Mouse (Mus musculus) stomach, embryonic 14.5 days (tissue): ENCODE data around the gene Atg16l1. TPM values are rescaled to one million over a fixed set of nuclear protein-coding genes. Genes with fewer than 3 reads are reported as not detected.
"Not testable (repeated sequence)": the region's sequence is repeated elsewhere in the genome, so short reads cannot be mapped to it uniquely, and the experiment has no call there.

Experiments
- ATAC-seq: fragments of 200-750 bp; cut with Nextera tagmentation; 2 replicates; pipeline ENCODE4 v1.8.0; 2017; ENCODE audit warnings: low read depth, moderate TSS enrichment; ENCODE audit not compliant: insufficient number of reproducible peaks, insufficient read depth, low FRiP score
- H3K27ac ChIP-seq: fragments of 300-500 bp; sonication (generic); 2 replicates; pipeline ENCODE4 v1.5.1; 2014; ENCODE audit warnings: mild to moderate bottlenecking, low read length, moderate library complexity, mixed read lengths
- H3K27me3 ChIP-seq: fragments of 300-500 bp; sonication (generic); 2 replicates; pipeline ENCODE4 v1.6.1; 2014; ENCODE audit warnings: low read length, control low read depth, mixed read lengths; ENCODE audit not compliant: control insufficient read depth, insufficient read depth
- H3K36me3 ChIP-seq: fragments of 300-500 bp; sonication (generic); 2 replicates; pipeline ENCODE4 v1.6.1; 2014; ENCODE audit warnings: mild to moderate bottlenecking, control low read depth, low read length, moderate library complexity, mixed read lengths; ENCODE audit not compliant: control insufficient read depth, insufficient read depth
- H3K4me1 ChIP-seq: fragments of 300-500 bp; sonication (generic); 2 replicates; pipeline ENCODE4 v1.6.1; 2014; ENCODE audit warnings: low read length, control low read depth, mixed read lengths; ENCODE audit not compliant: control insufficient read depth, insufficient read depth
- H3K4me2 ChIP-seq: fragments of 300-500 bp; sonication (generic); replicated peaks from 2 replicates; pipeline ENCODE4 v1.6.1; 2014; ENCODE audit warnings: low read depth, low read length, control low read depth
- H3K4me3 ChIP-seq: fragments of 300-500 bp; sonication (generic); 2 replicates; pipeline ENCODE4 v1.5.1; 2014; ENCODE audit warnings: low read depth, low read length, control low read depth
- H3K9ac ChIP-seq: fragments of 300-500 bp; sonication (generic); replicated peaks from 2 replicates; pipeline ENCODE4 v1.6.1; 2014; ENCODE audit warnings: low read depth, mild to moderate bottlenecking, control low read depth, low read length, moderate library complexity, mixed read lengths
- H3K9me3 ChIP-seq: fragments of 300-500 bp; sonication (generic); 2 replicates; pipeline ENCODE4 v1.6.1; 2016; ENCODE audit warnings: low read depth, low read length, control low read depth; ENCODE audit not compliant: control insufficient read depth
- WGBS: fragments of 180-500 bp; shearing (Covaris S2); extraction: QIAGEN DNeasy Blood & Tissue Kit; methylation state at CpG from one replicate; pipeline ENCODE4 v1.1.7; 2014; 5-methylcytosine and 5-hydroxymethylcytosine counted together
- polyA plus RNA-seq: library from polyadenylated mRNA; unstranded; fragments of >200 nt; fragmentation: Nextera tagmentation; extraction: Ambion mirVana; gene quantifications from 2 replicates; pipeline ENCODE4 v1.2.1, GENCODE M21; 2014

The Atg16l1 gene
- polyA plus RNA-seq, 1 experiment from 2014 or later = 36.1 TPM

DNA sequence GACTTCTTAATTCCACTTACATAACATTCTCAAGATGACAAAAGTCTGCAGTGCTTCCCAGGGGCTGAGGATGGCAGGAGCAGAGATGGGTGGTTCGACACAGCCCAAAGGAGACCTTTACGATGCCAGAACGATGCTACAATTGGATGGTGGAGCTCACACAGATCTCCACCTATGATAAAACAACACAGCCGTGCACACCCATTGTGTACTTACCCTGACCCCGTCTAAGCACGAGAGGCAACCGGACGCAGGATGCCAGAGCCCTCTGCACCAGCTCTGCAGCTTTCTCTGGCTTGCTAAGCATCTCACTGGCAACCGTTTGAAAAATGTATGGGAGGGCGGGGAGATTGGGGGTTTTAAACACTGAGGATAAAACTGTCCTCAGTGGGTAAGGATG, 56.4 kb downstream of the Atg16l1 start:
- H3K27ac ChIP-seq = no peak overlapping the region
- H3K9ac ChIP-seq = no peak overlapping the region
- H3K36me3 ChIP-seq = no peaks in the 10 kb centered on the region
- ATAC-seq = no peak
- H3K27me3 ChIP-seq = no peaks in the 10 kb centered on the region
- no peaks in the 10 kb centered on the region for H3K9me3 ChIP-seq
- no peak overlapping the region for H3K4me3 ChIP-seq
- H3K4me1 ChIP-seq = no peaks in the 10 kb centered on the region
- 64% methylated on average over 10 of the region's 10 CpGs for WGBS
- no peak overlapping the region for H3K4me2 ChIP-seq

GRCm38 (mm10) chr1:87813155-87813554, 57.5 kb downstream of the Atg16l1 start:
- Histone ChIP-seq H3K36me3 (no peaks in the 10 kb centered on the region), H3K27ac (no peak overlapping the region), H3K4me1 (no peaks in the 10 kb centered on the region), H3K27me3 (no peaks in the 10 kb centered on the region), H3K4me3 (no peak overlapping the region), H3K9me3 (no peaks in the 10 kb centered on the region), H3K9ac (no peak overlapping the region), H3K4me2 (no peak overlapping the region)
- ATAC-seq = no peak
- 75% methylated on average over 6 of the region's 6 CpGs for WGBS

GRCm38 (mm10) chr1:87813681-87814080, 58.0 kb downstream of the Atg16l1 start:
- no peak overlapping the region for H3K4me2 ChIP-seq
- H3K4me1 ChIP-seq = no peaks in the 10 kb centered on the region
- 69% methylated on average over 7 of the region's 7 CpGs for WGBS

GRCm38 (mm10) chr1:87824420-87824995, 68.8 kb downstream of the Atg16l1 start:
- no peak overlapping the region for H3K4me3 ChIP-seq
- peaks cover 8% of the 10 kb centered on the region for H3K4me1 ChIP-seq
- H3K9me3 ChIP-seq = no peaks in the 10 kb centered on the region
- WGBS = 91% methylated on average over 10 of the region's 10 CpGs
- no peak overlapping the region for H3K27ac ChIP-seq
- H3K36me3 ChIP-seq = no peaks in the 10 kb centered on the region
- H3K9ac ChIP-seq = no peak overlapping the region
- ATAC-seq = no peak
- H3K4me2 ChIP-seq = no peak overlapping the region
- H3K27me3 ChIP-seq = no peaks in the 10 kb centered on the region

More at GRCm38 (mm10) chr1:87813681-87814080, 58.0 kb downstream of the Atg16l1 start:
- Histone ChIP-seq H3K9ac (no peak overlapping the region), H3K36me3 (no peaks in the 10 kb centered on the region), H3K27ac (no peak overlapping the region), H3K27me3 (no peaks in the 10 kb centered on the region), H3K4me3 (no peak overlapping the region), H3K9me3 (no peaks in the 10 kb centered on the region)
- no peak for ATAC-seq

DNA sequence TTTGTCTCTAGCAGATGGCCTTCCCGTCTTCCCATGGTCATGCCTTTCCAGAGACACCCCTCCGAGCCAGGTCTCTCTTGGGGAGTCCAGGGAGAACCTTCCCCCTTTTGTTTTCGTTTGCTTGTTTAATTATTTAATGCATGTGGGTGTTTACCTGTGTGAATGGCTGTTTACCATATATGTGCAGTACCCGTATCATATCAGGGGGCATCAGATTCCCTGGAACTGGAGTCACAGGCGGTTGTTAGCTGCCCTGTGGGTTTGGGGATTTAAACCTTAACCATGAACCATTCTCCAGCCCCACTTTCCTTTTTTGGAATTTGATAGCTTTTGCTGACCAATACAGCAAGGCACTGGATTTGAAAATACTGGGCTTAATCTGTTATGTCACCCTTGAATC, 69.6 kb downstream of the Atg16l1 start:
- Histone ChIP-seq H3K9ac (no peak overlapping the region), H3K9me3 (no peaks in the 10 kb centered on the region), H3K4me1 (peaks cover 14% of the 10 kb centered on the region), H3K27ac (no peak overlapping the region), H3K4me2 (no peak overlapping the region), H3K36me3 (no peaks in the 10 kb centered on the region), H3K4me3 (no peak overlapping the region), H3K27me3 (no peaks in the 10 kb centered on the region)
- WGBS = 85% methylated on average over 5 of the region's 5 CpGs
- no peak for ATAC-seq

GRCm38 (mm10) chr1:87825991-87826390, 70.3 kb downstream of the Atg16l1 start:
- Histone ChIP-seq H3K27ac (no peak overlapping the region), H3K9me3 (no peaks in the 10 kb centered on the region), H3K9ac (no peak overlapping the region), H3K4me2 (no peak overlapping the region), H3K4me3 (no peak overlapping the region), H3K4me1 (peaks cover 14% of the 10 kb centered on the region), H3K27me3 (no peaks in the 10 kb centered on the region), H3K36me3 (no peaks in the 10 kb centered on the region)
- ATAC-seq = no peak
- 84% methylated on average over 6 of the region's 6 CpGs for WGBS

- Histone ChIP-seq H3K4me2 (no peak overlapping the region), H3K4me3 (no peak overlapping the region), H3K9me3 (no peaks in the 10 kb centered on the region), H3K4me1 (peaks cover 14% of the 10 kb centered on the region), H3K36me3 (no peaks in the 10 kb centered on the region), H3K27me3 (no peaks in the 10 kb centered on the region), H3K27ac (no peak overlapping the region), H3K9ac (no peak overlapping the region)
- WGBS = 79% methylated on average over 2 of the region's 2 CpGs
- no peak for ATAC-seq
Measured at GRCm38 (mm10) chr1:87826474-87826873, 70.8 kb downstream of the Atg16l1 start.

- not testable (repeated sequence) for H3K4me2 ChIP-seq, H3K9ac ChIP-seq, H3K9me3 ChIP-seq, H3K27ac ChIP-seq, H3K36me3 ChIP-seq, ATAC-seq, H3K4me3 ChIP-seq, H3K27me3 ChIP-seq
- H3K4me1 ChIP-seq = peaks cover 14% of the 10 kb centered on the region
- 84% methylated on average over 1 of the region's 1 CpGs for WGBS
Measured at GRCm38 (mm10) chr1:87827476-87827875, 71.8 kb downstream of the Atg16l1 start.

- WGBS = 48% methylated on average over 9 of the region's 9 CpGs
- ATAC-seq = no peak
- H3K27ac ChIP-seq = no peak overlapping the region
- H3K9ac ChIP-seq = no peak overlapping the region
- H3K9me3 ChIP-seq = no peaks in the 10 kb centered on the region
- no peaks in the 10 kb centered on the region for H3K36me3 ChIP-seq
- H3K4me2 ChIP-seq = no peak overlapping the region
- no peaks in the 10 kb centered on the region for H3K27me3 ChIP-seq
- H3K4me3 ChIP-seq = no peak overlapping the region
- peaks cover 14% of the 10 kb centered on the region for H3K4me1 ChIP-seq
Measured at GRCm38 (mm10) chr1:87828185-87828584, 72.5 kb downstream of the Atg16l1 start.
